Mouse (Mus musculus): Measurements from ENCODE around the gene Psmb5. TPM values are rescaled to one million over a fixed set of nuclear protein-coding genes. Genes with fewer than 3 reads are reported as not detected.

Psmb5 gene
- polyA plus RNA-seq, 1 experiment from 2014 or later = 343 TPM

DNA sequence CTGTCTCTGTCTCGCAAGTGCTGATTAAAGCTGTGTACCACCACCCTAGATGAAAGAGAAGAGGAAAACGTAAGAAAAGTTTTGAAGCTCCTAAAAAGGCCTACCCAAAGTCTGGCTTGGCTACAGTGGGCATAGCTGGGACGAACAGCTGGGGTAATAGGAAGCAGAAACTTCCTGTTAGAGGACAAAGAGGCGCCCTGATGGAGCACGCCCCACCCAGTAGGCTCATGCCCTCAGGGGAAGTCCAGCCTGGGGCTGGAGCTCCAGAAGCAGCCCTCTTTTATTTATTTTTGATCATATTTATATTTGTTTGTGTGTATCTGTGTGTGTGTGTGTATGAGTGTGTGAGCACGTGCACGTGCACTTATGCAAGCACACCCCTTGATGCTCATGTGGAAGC, 38.2 kb downstream of the Psmb5 start:
- Histone ChIP-seq H3K27me3 (no peaks in the 10 kb centered on the region), H3K27ac (no peak overlapping the region), H3K36me3 (peaks cover 16% of the 10 kb centered on the region; the same call in 1 of the 2 replicates), H3K4me1 (peaks cover 10% of the 10 kb centered on the region), H3K9me3 (no peaks in the 10 kb centered on the region), H3K9ac (no peak overlapping the region), H3K4me2 (no peak overlapping the region), H3K4me3 (no peak overlapping the region)
- no peak for ATAC-seq (ENCODE audit: insufficient number of reproducible peaks, low FRiP score, low TSS enrichment, low read depth)
- 76% methylated on average over 7 of the region's 7 CpGs for WGBS

DNA sequence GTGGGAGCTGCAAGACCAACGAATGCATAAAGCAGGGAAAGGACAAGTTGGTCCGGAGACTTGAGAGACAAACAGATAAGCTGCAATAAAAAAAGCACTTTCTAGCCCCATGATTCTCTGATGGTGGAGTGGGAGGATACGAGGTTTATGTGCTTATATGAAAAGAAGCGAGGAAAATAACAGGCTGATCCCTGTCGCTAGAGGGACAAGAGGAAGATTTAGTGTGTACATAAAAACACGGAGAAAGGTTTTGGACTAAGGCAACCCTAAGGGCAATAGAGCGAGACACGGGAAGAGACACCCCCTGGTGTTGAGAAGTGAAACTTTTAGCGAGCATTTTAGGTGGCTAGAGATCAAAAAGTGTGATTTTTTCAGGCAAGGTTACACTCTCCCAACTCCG, 39.8 kb downstream of the Psmb5 start:
- Histone ChIP-seq H3K4me3 (peak overlapping the region; percentile 94), H3K4me2 (peak overlapping the region; percentile 76), H3K4me1 (peaks cover 26% of the 10 kb centered on the region), H3K27ac (peak overlapping the region; percentile 94), H3K27me3 (no peaks in the 10 kb centered on the region), H3K9ac (peak overlapping the region; percentile 94), H3K36me3 (0 out of 2 replicates have a peak, but pooled peaks cover 12% of the 10 kb centered on the region), H3K9me3 (no peaks in the 10 kb centered on the region)
- ATAC-seq (ENCODE audit: insufficient number of reproducible peaks, low FRiP score, low TSS enrichment, low read depth) = no peak; the same call in 1 of the 2 replicates
- under 1% methylated on average over 10 of the region's 10 CpGs for WGBS

DNA sequence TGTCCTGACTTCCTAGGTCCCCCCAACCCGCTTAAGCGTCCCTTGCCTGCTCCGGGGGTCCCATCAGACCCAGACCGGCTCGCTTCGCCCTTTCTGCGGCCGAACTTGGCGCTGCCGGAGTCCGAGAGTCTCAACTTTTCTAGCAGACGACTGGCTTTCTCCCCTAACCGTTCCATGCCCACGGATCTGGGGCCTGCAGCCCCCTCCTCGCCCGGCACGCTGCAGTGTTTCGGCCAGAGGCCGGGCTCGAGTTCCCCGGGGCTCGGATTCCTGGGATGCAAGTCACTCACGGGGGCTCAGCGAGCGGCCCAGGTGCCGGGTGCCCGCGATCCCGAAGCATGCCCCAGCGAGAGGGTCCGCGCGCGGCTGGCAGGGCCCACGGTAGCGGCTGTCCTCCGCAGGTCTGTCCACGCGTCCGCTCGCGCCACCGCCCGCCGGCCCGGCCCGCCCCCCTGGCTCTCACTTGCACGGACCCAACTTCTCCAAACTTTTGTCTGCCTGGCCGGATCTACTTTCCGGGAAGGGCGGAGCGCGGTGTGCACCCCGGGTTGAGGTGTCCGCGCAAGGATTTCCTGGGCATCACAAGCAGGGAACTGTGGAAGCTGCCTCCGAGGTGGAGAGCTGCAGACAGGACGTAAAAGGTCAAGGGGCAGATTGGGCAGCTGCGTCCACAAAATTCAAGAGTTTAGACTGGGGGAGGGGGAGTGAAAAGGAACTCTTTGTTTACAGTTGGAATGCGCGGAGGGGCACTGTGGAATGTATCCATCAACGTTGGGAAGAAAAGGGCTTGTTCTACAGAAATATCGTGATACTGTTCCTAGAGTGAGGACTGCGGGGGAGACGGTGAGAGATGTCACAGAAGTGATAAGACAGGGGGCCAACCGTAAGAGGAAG, 40.5 kb downstream of the Psmb5 start, which contains the start of gene Ajuba:
TSS of gene Ajuba (minus strand) at position 470 of the 894 bp plus-strand sequence.
- H3K4me3 ChIP-seq = peak within 1 kb of the TSS; percentile 94
- H3K27me3 ChIP-seq = no peaks in the 10 kb centered on the region
- peak within 1 kb of the TSS; percentile 94 for H3K27ac ChIP-seq
- 0 out of 2 replicates have a peak, but pooled peaks cover 5% of the 10 kb centered on the region for H3K36me3 ChIP-seq
- H3K9ac ChIP-seq = peak within 1 kb of the TSS; percentile 94
- H3K4me1 ChIP-seq = peaks cover 33% of the 10 kb centered on the region
- no peaks in the 10 kb centered on the region for H3K9me3 ChIP-seq
- under 1% methylated on average over 66 of the region's 66 CpGs for WGBS
- ATAC-seq (ENCODE audit: insufficient number of reproducible peaks, low FRiP score, low TSS enrichment, low read depth) = peak; percentile 71
- peak within 1 kb of the TSS; percentile 76 for H3K4me2 ChIP-seq

DNA sequence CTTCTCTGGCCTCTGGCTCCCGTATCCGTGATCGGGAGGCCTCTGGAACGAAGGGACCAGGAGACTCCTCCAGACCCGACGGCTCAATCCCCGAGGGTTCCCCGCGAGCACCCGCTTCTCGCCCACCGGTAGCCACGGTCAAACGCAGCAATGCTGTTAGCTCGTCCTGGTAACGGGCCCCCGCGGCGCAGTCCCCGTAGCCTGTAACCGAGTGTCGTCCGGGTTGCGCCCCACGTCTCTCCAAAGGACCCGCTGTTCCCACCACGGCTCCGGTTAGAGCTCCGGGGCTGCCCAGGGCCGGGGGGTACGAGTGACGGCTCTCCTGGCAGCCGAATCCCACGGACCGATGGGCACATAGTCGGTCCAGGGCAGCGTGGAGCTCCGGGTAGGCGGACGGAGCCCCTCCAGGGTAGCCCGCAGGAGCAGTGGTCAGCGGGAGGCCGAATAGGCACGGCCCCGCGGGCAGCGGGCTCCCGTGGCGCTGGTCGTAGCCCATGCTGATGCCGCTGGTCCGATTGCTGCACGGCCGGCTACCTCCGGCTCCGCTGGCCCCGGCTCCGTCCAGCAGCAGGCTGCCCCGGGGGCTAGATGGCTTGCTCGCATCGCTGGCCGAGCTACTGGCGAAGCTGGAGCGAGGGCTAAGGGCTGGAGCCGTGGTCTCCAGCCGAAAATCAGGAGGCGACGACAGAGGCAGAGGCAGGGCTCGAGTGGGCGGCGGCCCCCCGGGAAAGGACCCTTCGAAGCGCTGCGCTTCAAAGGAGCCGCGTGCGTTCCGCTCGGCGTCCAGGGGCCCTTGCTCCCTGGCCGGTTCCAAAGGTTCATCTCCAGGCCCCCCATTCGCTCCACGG, 41.4 kb downstream of the Psmb5 start:
- H3K27ac ChIP-seq = peak overlapping the region; percentile 94
- H3K4me3 ChIP-seq = peak overlapping the region; percentile 94
- ATAC-seq (ENCODE audit: insufficient number of reproducible peaks, low FRiP score, low TSS enrichment, low read depth) = no peak
- H3K27me3 ChIP-seq = no peaks in the 10 kb centered on the region
- WGBS = under 1% methylated on average over 83 of the region's 84 CpGs
- H3K9ac ChIP-seq = peak overlapping the region; percentile 94
- H3K4me1 ChIP-seq = peaks cover 39% of the 10 kb centered on the region
- peaks cover 12% of the 10 kb centered on the region for H3K36me3 ChIP-seq
- H3K4me2 ChIP-seq = peak overlapping the region; percentile 76
- no peaks in the 10 kb centered on the region for H3K9me3 ChIP-seq

DNA sequence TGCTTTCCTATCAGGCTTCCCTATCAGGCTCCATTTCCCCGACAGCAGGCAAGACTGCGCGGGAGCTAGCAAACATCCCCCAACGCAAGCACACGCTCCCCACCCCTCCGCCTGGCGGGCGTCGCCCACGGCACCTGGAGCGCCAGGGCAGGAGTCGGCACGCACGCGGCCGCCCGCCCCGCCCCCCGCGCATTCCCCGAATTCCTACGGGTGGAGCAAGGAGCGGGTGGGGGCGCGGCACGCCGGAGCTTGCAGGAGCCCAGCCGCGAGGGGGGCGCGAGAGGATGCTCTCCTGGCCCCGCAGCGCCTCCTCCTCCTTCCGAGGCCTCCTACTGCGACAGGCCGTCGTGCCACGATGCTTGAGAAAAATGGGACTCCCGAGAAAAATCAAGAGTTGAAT, 42.2 kb downstream of the Psmb5 start:
- Histone ChIP-seq H3K9ac (peak overlapping the region; percentile 94), H3K36me3 (peaks cover 20% of the 10 kb centered on the region), H3K4me2 (peak overlapping the region; percentile 76), H3K4me1 (peaks cover 39% of the 10 kb centered on the region), H3K9me3 (no peaks in the 10 kb centered on the region), H3K4me3 (peak overlapping the region; percentile 94), H3K27ac (peak overlapping the region; percentile 94), H3K27me3 (no peaks in the 10 kb centered on the region)
- peak; percentile 32; the same call in 1 of the 2 replicates for ATAC-seq (ENCODE audit: insufficient number of reproducible peaks, low FRiP score, low TSS enrichment, low read depth)
- 1% methylated on average over 39 of the region's 39 CpGs for WGBS

DNA sequence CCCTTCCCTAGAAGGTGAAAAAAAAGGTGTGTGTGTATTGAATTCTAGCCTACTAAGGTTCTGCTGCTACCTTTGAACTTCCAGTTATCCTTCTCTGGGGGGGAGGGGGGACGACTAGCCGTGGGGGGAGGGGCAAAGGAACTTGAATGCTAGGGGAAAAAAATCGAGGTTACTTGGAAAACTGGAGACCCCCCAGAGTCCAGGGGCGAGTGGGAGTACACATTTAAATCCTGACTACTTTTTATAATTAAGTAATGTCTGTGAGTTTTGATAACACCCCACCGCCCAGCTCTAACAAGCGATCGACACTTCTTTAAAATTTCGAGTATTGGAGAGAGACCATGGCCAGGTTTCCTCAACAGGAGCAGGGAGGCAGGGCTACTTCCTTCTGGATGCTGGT, 42.8 kb downstream of the Psmb5 start:
- peaks cover 42% of the 10 kb centered on the region for H3K4me1 ChIP-seq
- no peak for ATAC-seq (ENCODE audit: insufficient number of reproducible peaks, low FRiP score, low TSS enrichment, low read depth)
- peaks cover 25% of the 10 kb centered on the region for H3K36me3 ChIP-seq
- peak overlapping the region; percentile 76 for H3K4me2 ChIP-seq
- peak overlapping the region; percentile 94 for H3K4me3 ChIP-seq
- H3K27ac ChIP-seq = peak overlapping the region; percentile 94
- H3K9me3 ChIP-seq = no peaks in the 10 kb centered on the region
- peak overlapping the region; percentile 94; the same call in 1 of the 2 replicates for H3K9ac ChIP-seq
- 3% methylated on average over 8 of the region's 8 CpGs for WGBS
- no peaks in the 10 kb centered on the region for H3K27me3 ChIP-seq

DNA sequence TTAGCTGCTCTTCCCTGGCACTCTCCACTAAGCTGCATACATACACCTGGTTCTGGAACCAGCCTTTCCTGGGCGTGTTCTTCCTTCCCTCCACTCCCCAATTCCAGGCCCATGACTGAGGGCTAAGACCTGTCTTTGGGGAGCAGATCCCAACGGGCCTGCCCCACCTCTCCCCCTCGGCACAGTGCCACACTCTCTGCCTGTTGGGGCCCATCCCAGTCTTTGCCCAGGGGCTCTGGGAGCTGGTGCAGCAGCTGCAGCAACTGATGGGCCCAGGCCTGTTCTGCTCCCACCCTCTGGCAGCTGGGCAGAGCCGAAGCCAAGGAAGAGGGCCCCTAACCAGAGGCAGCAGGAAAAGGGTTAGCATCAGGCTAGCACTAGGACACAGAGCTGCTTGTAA, 43.6 kb downstream of the Psmb5 start:
- Histone ChIP-seq H3K9ac (peak overlapping the region; percentile 18; the same call in 1 of the 2 replicates), H3K4me1 (peaks cover 45% of the 10 kb centered on the region), H3K4me3 (peak overlapping the region; percentile 94), H3K27ac (peak overlapping the region; percentile 94), H3K9me3 (no peaks in the 10 kb centered on the region), H3K27me3 (no peaks in the 10 kb centered on the region), H3K36me3 (peaks cover 32% of the 10 kb centered on the region), H3K4me2 (peak overlapping the region; percentile 76)
- WGBS = 7% methylated on average over 4 of the region's 4 CpGs
- 0 out of 2 replicates have a peak, but pooled peaks have one; percentile 8 for ATAC-seq (ENCODE audit: insufficient number of reproducible peaks, low FRiP score, low TSS enrichment, low read depth)

DNA sequence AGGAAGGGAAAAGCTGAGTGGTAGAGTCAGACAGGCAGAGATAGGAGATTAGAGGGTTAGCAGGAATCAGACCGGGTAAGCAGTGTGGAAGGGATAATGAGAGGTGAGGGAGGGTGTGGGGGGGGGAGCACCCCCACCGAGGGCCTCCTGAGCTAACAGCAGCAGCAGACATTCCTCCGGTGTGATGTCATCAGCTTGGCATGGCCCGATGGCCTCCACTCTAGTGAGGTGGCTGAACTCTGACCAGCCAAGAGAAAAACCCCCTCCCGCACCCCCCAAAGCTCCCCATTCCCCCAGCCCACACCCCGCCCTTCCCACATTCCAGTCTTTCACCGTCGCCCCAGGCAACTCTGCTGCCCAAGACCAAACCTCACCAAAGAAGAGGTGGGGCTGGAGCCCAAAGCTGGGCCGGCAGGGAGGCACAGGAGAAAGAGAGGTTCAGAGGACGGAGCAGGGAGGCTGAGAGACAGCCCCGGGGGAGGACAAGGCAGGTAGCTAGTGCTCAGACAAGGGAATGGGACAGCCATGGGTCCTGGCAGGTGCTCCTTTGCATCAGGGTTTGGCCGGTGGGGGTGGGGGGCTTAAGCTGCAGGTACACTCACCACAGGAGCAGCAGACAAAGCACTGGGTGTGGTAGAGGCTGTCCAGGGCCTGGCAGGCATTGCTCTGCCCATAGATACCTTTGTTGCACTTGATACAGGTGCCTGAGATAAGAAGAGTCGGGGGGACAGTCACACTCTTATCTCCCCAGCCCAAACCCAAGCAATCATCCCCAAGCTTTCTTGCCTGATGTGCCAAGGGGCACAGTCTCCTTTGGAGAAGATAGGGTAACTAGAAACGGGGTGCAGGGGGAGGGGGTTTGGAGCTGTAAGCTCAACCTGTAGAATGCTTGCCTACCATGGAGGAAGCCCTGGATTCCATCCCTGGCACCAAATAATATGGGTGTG, 44.8 kb downstream of the Psmb5 start:
- WGBS = 13% methylated on average over 14 of the region's 14 CpGs
- Histone ChIP-seq H3K36me3 (peaks cover 42% of the 10 kb centered on the region), H3K27me3 (no peaks in the 10 kb centered on the region), H3K4me3 (peak overlapping the region; percentile 94), H3K4me2 (peak overlapping the region; percentile 76), H3K9me3 (no peaks in the 10 kb centered on the region), H3K27ac (peak overlapping the region; percentile 94), H3K9ac (0 out of 2 replicates have a peak overlapping the region, but pooled peaks have one; percentile 23), H3K4me1 (peaks cover 39% of the 10 kb centered on the region)
- ATAC-seq (ENCODE audit: insufficient number of reproducible peaks, low FRiP score, low TSS enrichment, low read depth) = peak; percentile 9; the same call in 1 of the 2 replicates

DNA sequence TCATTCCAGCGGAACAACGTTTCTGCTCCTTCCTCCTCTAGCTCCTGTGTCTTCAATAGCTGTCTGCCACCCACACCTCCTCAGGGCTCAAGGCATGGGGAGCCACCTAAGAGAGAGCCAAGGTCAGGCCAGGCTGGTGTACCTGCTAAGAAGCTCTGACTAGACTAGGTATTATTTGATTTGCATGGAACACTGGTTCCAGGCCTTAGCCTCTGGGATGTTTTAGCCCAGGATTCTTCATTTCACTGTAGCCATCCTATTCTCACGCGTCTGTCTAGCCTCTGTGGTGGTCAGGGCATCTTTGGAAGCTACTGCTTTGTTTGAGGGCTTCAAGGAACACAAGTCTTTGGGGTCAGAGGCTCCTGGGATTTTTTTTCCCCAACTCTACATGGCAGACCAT, 45.7 kb downstream of the Psmb5 start:
- Histone ChIP-seq H3K9me3 (no peaks in the 10 kb centered on the region), H3K27ac (peak overlapping the region; percentile 94), H3K4me2 (peak overlapping the region; percentile 76), H3K9ac (no peak overlapping the region), H3K4me1 (peaks cover 39% of the 10 kb centered on the region), H3K27me3 (no peaks in the 10 kb centered on the region), H3K4me3 (peak overlapping the region; percentile 94; the same call in 1 of the 2 replicates), H3K36me3 (peaks cover 51% of the 10 kb centered on the region)
- 58% methylated on average over 4 of the region's 4 CpGs for WGBS
- no peak for ATAC-seq (ENCODE audit: insufficient number of reproducible peaks, low FRiP score, low TSS enrichment, low read depth)

DNA sequence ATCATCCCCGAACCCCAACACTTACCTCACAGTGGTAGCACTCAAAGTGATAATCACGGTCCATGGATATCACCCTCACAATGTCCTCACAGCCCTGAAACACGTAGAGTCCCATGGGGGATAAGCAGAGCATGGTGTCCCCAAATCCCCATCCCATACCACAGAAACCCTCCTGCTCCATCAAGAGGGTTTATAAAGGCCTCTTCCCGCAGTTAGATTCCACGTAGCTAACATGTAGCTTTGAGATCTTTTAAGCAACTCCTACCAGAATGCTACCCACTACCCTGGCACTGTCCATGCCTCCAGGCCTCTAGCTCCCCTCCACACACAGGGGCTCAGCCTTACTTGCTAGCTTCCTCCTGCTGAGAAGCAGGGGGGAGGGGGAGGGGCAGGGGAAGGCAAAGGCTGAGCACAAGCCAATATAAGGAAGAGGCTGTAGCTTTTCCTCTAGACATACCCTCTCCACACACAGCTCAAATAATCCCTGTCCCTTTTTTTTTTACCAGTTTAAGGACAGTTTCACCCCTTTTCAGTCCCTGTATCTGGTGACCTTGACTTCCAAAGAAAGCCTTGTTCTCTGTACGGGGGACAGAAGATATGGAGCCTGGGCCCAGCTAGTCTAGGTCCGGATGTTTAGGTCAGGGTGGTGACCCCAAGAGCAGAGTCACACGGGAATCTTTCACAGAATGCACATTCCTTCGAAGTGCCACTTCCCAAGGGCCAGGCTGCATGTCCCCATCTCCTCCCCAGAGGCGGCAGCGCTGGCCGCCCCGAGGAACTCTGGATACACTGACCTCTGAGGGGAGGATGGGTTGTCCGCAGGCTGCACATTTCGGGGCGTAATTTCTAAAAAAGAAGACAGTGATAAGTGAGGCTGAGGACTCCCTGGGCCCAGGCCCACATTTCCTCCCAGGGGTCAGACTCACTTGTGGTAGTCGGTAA, 48.1 kb downstream of the Psmb5 start:
- H3K27me3 ChIP-seq = no peaks in the 10 kb centered on the region
- peaks cover 56% of the 10 kb centered on the region for H3K36me3 ChIP-seq
- 71% methylated on average over 17 of the region's 17 CpGs for WGBS
- H3K9ac ChIP-seq = no peak overlapping the region
- H3K4me2 ChIP-seq = no peak overlapping the region
- no peak for ATAC-seq (ENCODE audit: insufficient number of reproducible peaks, low FRiP score, low TSS enrichment, low read depth)
- peak overlapping the region; percentile 1 for H3K27ac ChIP-seq
- peaks cover 36% of the 10 kb centered on the region for H3K4me1 ChIP-seq
- H3K4me3 ChIP-seq = no peak overlapping the region
- no peaks in the 10 kb centered on the region for H3K9me3 ChIP-seq

Data from limb, embryonic 15.5 days (tissue).